Mouse (Mus musculus) kidney, adult 11 months (tissue): ENCODE results near the gene Psma4.

Experiments used
- DNase-seq: peaks from one replicate; pipeline ENCODE4 v3.0.0; 2022

Gene Psma4

DNA sequence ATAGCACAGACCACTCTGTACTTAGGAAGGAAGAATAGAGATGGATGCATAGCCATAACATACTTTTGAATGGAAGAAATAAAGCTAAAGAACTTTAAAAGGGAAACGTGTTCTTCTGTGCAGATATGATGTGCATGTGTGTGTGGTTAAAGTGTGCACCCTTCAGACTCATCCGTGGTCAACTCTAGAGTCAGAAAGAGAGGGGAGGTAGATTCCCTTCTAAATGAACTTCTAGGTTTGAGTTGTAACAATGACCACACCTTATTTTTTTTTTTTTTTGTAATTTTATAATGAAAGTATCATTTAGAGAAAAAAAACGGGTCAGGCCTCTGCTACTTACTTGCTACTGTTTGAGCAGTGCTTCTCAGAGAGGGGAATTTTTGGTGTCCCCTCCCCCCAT, 39.8 kb downstream of the Psma4 start:
- DNase-seq = no peak

DNA sequence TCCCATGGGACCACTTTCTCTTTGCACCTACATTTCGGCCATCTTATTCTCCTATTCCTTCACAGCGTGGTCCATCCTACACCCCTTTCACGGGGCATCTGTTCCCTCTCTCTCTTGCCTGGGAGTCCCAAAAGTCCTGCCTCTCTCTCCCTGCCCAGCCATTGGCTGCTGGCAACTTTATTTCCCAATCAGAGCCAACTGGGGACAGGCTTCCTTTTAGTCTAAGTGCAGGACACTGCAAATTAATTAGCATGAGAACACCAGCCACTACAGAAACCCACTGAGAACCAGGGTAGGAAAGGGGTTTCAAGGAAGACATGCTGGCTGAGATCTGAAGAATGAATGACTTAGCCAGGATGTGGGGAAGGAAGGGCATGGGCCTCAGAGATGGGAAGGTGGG, 43.8 kb downstream of the Psma4 start:
- DNase-seq = no peak

DNA sequence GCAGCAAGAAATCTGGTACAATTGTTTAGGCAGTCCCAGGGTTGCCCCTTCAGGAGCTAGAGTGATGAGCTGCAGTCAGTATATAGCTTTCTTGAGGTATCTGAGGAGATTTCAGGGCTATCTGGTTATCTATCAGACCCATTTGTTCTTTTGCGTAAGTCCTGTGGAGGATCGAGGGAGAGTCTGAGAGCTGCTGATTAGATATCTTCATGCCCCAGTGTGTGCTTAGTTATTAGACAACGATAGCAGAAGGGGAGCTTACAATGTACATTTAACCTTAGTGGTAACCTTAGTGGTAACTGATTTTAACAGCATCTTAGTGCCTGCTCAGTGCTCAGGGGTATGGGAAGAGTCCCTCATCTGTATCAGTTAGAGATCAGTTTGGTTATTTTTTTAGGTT, 45.1 kb downstream of the Psma4 start:
- no peak for DNase-seq

DNA sequence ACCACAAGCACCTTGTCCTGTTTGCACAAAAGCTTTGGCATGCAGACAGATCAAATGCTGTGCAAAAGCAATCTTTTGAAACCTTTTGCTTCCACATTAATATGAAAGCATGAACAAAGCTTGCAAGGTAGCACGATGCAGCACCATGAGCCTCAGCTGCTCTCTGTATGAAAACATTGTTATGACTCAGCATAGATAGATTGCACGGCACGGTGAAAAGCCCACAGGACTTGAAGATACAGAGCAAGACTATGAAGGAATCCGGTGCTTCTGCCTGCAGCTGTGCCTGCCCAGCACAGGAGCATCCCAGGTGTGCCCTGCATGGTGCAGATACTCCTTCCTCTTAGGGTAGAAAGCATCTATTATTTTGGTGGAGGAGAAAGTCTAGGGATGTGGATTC, 53.0 kb downstream of the Psma4 start:
- no peak for DNase-seq
